Mouse (Mus musculus) heart, embryonic 15.5 days (tissue): ENCODE data around the gene Gm6993. TPM values are rescaled to one million over a fixed set of nuclear protein-coding genes. Genes with fewer than 3 reads are reported as not detected.

Source experiments
- ATAC-seq: fragments of 200-750 bp; cut with Nextera tagmentation; replicated peaks from 2 replicates; pipeline ENCODE4 v1.8.0; 2017; ENCODE audit warnings: low read depth, moderate TSS enrichment; ENCODE audit not compliant: insufficient number of reproducible peaks, insufficient read depth, low FRiP score
- H3K27ac ChIP-seq: fragments of 300-500 bp; sonication (generic); 2 replicates; pipeline ENCODE4 v1.5.1; 2015; ENCODE audit warnings: mild to moderate bottlenecking, inconsistent platforms
- H3K27me3 ChIP-seq: fragments of 300-500 bp; sonication (generic); 2 replicates; pipeline ENCODE4 v1.6.1; 2015; ENCODE audit warnings: inconsistent platforms
- H3K36me3 ChIP-seq: fragments of 300-500 bp; sonication (generic); 2 replicates; pipeline ENCODE4 v1.6.1; 2015; ENCODE audit warnings: mild to moderate bottlenecking, inconsistent platforms
- H3K4me1 ChIP-seq: fragments of 300-500 bp; sonication (generic); replicated peaks from 2 replicates; pipeline ENCODE4 v1.6.1; 2015; ENCODE audit warnings: inconsistent platforms
- H3K4me2 ChIP-seq: fragments of 300-500 bp; sonication (generic); 2 replicates; pipeline ENCODE4 v1.6.1; 2015; ENCODE audit warnings: inconsistent platforms, mild to moderate bottlenecking, moderate library complexity
- H3K4me3 ChIP-seq: fragments of 300-500 bp; sonication (generic); 2 replicates; pipeline ENCODE4 v1.5.1; 2015; ENCODE audit warnings: mild to moderate bottlenecking, inconsistent platforms
- H3K9ac ChIP-seq: fragments of 300-500 bp; sonication (generic); 2 replicates; pipeline ENCODE4 v1.6.1; 2015; ENCODE audit warnings: mild to moderate bottlenecking, inconsistent platforms
- H3K9me3 ChIP-seq: fragments of 300-500 bp; sonication (generic); replicated peaks from 2 replicates; pipeline ENCODE4 v1.6.1; 2016; ENCODE audit warnings: inconsistent platforms
- WGBS: fragments of 180-500 bp; shearing (Covaris S2); methylation state at CpG from one replicate; pipeline ENCODE4 v1.1.7; 2015; ENCODE audit warnings: mixed read lengths; 5-methylcytosine and 5-hydroxymethylcytosine counted together
- polyA plus RNA-seq: library from polyadenylated mRNA; unstranded; fragments of >200 nt; fragmentation: Nextera tagmentation; extraction: Ambion mirVana; gene quantifications from 2 replicates; pipeline ENCODE4 v1.2.1, GENCODE M21; 2015

The Gm6993 gene
- polyA plus RNA-seq, 1 experiment from 2014 or later: not detected

DNA sequence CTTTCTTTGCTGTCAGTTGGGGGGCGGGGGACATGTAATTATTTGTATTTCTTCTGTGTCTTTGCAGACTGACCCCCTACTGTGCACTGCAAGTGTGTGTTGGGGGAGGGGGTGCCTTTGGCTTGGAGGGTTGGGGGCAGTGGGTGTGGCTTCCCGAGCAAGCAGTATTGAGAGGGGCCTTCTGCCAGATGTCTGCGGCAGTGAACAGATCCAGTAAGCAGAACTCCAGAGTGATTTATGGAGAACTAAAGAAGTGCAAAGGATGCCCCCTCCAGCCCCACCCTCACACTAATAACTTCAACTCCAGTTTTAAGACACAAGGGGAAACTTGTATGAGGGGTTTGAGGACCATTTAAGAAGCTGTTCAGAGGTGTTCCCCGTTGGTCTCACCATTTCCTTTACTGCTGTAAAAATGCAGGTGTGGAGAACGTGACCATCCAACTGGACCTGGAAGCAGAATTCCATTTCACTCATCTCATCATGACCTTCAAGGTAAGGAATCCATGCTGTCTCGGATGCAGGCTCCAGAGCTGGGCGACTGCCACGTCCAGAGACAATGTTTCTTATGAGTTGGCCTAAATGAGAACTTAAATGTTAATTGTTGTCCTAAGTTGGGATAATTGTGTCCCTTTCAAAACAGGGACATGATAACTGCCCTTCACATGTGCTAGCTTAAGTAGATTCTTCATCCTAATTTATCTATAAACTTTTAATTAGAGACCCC is 31.6 kb downstream of the Gm6993 start:
- Histone ChIP-seq H3K4me2 (peak overlapping the region; percentile 47), H3K9ac (no peak overlapping the region), H3K4me1 (peaks cover 66% of the 10 kb centered on the region), H3K27ac (peak overlapping the region; percentile 84), H3K9me3 (no peaks in the 10 kb centered on the region), H3K36me3 (peaks cover 59% of the 10 kb centered on the region), H3K4me3 (no peak overlapping the region), H3K27me3 (no peaks in the 10 kb centered on the region)
- ATAC-seq: 0 out of 2 replicates have a peak, but pooled peaks have one; percentile 25
- WGBS: 40% methylated on average over 8 of the region's 8 CpGs

DNA sequence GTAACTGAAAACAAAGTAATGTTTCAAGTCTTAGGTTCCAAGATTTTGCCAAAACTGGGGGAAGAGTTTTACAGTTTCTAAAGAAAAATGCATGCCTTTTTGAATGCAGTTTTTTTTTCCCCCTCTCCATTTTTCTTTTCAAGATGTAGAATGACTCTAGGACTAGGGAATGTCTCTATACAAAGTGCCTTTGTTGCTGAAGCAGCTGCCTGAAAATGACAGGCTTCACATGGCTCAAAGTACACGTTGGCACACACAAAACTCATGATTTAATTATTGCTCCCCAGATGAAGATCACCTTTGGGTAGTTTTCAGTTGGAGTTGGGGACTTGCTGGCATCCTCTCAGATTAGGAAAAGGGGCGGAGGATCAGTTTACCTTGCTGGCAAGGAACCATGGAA is 32.3 kb downstream of the Gm6993 start:
- Histone ChIP-seq H3K27ac (no peak overlapping the region), H3K9me3 (no peaks in the 10 kb centered on the region), H3K36me3 (peaks cover 66% of the 10 kb centered on the region), H3K4me2 (no peak overlapping the region), H3K9ac (no peak overlapping the region), H3K4me1 (peaks cover 66% of the 10 kb centered on the region), H3K27me3 (no peaks in the 10 kb centered on the region), H3K4me3 (no peak overlapping the region)
- ATAC-seq: no peak
- 71% methylated on average over 2 of the region's 2 CpGs for WGBS

DNA sequence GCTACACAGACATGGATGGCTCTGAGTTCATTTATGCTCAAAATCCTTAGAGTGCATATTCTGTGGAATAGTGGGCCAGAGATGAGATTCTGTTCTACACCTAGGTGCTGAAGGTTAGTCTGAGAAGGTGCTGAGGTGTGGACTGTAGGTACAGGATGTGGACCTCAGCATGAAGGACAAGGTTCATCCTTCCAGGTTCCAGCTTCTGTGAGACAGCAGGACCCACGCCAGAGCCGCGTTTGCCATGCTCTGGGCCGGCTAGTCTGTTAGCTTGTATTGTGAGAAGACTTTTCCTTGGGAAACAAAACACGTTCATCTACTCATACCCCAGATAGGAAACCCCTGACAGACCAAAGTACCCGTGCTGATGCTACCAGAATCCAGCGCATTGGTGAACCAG is 33.1 kb downstream of the Gm6993 start:
- Histone ChIP-seq H3K36me3 (peaks cover 69% of the 10 kb centered on the region), H3K9me3 (no peaks in the 10 kb centered on the region), H3K9ac (no peak overlapping the region), H3K4me2 (no peak overlapping the region), H3K27ac (no peak overlapping the region), H3K27me3 (no peaks in the 10 kb centered on the region), H3K4me1 (peaks cover 64% of the 10 kb centered on the region), H3K4me3 (no peak overlapping the region)
- 87% methylated on average over 7 of the region's 7 CpGs for WGBS
- no peak for ATAC-seq

DNA sequence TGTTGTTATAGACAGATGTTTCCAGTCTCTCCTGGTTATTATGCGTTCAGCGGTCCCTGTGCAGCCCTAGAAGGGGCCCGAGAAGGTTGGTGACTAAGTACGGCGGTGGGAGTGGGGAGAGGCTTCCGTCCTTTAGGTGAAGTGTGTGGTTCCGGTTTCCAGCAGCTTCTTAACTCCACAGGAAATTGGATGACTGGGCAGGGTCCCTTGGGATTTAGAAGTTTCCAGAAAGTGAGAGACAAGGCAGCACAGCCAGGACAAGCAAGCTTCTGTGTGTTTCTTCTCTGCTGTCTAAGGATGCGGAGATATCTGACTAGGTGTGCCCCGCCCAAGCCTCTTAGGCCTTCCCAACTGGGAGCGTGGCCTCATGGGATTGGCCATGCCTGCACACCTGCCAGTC is 34.8 kb downstream of the Gm6993 start:
- Histone ChIP-seq H3K27ac (peak overlapping the region; percentile 33), H3K4me3 (no peak overlapping the region), H3K9ac (no peak overlapping the region), H3K27me3 (no peaks in the 10 kb centered on the region), H3K36me3 (peaks cover 71% of the 10 kb centered on the region), H3K4me1 (peaks cover 63% of the 10 kb centered on the region), H3K4me2 (no peak overlapping the region), H3K9me3 (no peaks in the 10 kb centered on the region)
- ATAC-seq: 0 out of 2 replicates have a peak, but pooled peaks have one; percentile 25
- WGBS: 63% methylated on average over 10 of the region's 10 CpGs

DNA sequence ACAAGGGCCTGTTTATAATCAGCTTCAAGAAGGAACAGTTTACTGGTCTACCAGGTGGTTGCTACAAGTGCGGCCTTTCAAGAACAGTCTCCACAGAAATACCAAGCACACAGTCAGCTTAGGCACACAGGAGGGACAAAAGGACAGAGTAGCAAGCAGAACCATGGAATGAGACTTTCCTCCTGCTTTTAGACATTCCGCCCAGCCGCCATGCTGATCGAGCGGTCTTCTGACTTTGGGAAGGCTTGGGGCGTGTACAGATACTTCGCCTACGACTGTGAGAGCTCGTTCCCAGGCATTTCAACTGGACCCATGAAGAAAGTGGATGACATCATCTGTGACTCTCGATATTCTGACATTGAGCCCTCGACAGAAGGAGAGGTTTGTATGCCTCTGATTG is 37.7 kb downstream of the Gm6993 start:
- WGBS: 71% methylated on average over 11 of the region's 11 CpGs
- Histone ChIP-seq H3K4me3 (no peak overlapping the region), H3K9ac (no peak overlapping the region), H3K4me2 (no peak overlapping the region), H3K27me3 (no peaks in the 10 kb centered on the region), H3K4me1 (peaks cover 56% of the 10 kb centered on the region), H3K27ac (peak overlapping the region; percentile 32; the same call in 1 of the 2 replicates), H3K9me3 (no peaks in the 10 kb centered on the region), H3K36me3 (peaks cover 85% of the 10 kb centered on the region)
- no peak for ATAC-seq

DNA sequence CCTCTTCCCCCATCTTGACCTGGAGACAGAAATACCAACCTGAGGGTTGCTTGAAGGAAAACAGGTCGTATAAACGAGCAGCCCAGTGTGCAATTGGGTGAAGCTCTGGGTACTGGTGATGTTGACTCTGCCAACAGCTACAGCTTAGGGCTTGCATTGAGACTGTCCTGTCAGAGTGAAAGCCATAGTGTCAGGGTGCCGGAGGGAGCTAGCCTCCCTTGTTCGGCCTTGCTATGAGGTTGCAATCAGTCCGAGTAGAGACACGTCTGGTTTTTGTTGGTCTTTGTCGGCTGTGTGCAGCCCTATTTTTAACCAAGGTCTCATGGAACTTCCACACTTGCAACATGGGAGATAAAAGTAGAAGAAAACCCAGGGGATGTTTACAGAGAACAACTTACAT is 39.7 kb downstream of the Gm6993 start:
- 43% methylated on average over 7 of the region's 7 CpGs for WGBS
- H3K36me3 ChIP-seq: peaks cover 88% of the 10 kb centered on the region
- ATAC-seq: peak; percentile 52; the same call in 1 of the 2 replicates
- peak overlapping the region; percentile 82 for H3K27ac ChIP-seq
- H3K4me2 ChIP-seq: no peak overlapping the region
- peaks cover 56% of the 10 kb centered on the region for H3K4me1 ChIP-seq
- H3K9me3 ChIP-seq: no peaks in the 10 kb centered on the region
- H3K4me3 ChIP-seq: no peak overlapping the region
- H3K27me3 ChIP-seq: no peaks in the 10 kb centered on the region
- H3K9ac ChIP-seq: no peak overlapping the region

DNA sequence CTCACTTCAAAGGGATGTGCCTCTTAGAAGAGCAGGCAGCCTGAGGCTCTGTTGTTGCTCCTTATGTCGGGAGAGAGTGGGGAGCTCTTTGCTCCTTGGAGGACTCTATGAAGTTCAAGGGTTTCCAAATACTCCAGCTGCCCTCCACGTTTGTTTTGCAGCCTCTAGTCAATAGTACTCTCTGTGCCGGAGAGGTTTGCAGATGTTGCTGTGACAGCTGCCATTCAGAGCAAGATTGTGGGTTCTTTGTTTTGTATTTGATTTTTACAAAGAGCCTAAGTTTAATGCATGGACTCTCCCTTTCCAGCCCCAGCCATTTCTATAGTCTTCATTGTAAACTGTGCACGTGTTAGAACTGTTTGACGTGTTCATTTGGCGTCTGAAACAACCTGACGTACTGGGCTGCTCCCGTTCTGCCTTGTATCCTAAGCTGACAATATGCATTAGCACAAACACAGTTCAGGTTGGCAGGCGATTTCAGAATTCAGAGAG is 40.6 kb downstream of the Gm6993 start:
- WGBS: 68% methylated on average over 9 of the region's 9 CpGs
- peaks cover 88% of the 10 kb centered on the region for H3K36me3 ChIP-seq
- no peak overlapping the region for H3K4me3 ChIP-seq
- H3K27ac ChIP-seq: peak overlapping the region; percentile 82
- H3K4me2 ChIP-seq: no peak overlapping the region
- peaks cover 49% of the 10 kb centered on the region for H3K4me1 ChIP-seq
- H3K27me3 ChIP-seq: no peaks in the 10 kb centered on the region
- H3K9ac ChIP-seq: no peak overlapping the region
- ATAC-seq: no peak
- H3K9me3 ChIP-seq: no peaks in the 10 kb centered on the region

DNA sequence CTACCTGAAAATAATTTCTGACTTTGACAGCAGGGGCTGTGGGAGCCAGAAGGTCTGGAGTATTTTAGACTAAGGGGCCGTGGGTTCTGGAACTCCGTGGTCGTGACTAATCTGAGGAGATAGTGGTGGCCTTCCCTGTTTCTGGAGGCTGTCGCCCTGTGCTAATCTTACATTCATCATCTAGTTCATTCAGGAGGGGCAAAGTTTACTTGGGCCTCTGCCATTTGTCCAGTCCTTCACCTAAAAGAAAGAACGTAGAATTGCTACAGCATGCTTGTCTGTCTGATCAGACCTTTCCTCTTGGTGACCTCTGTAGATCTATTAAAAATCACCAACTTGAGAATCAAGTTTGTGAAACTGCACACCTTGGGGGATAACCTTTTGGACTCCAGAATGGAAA is 41.7 kb downstream of the Gm6993 start:
- no peak overlapping the region for H3K4me3 ChIP-seq

DNA sequence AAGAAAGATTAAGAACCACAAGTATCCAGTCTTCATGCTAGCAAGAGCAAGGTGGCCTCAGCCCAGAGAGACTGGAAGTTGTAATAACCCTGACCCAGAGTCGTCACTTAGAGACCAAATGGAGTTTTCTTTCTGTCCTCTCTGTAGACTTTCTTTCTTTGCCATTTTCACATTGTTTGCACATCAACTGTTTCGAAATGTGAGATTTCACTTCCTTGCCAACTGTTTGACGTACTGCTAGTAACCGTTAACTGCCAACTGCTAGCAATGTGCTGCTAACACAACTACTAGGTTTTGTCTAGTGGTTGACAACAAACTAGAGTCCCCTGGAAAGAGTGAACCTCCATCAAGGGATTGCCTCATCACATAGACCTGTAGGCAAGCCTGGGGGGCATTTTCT is 42.6 kb downstream of the Gm6993 start:
- no peak overlapping the region for H3K4me3 ChIP-seq
- no peak overlapping the region for H3K4me2 ChIP-seq
- H3K9me3 ChIP-seq: no peaks in the 10 kb centered on the region
- H3K36me3 ChIP-seq: peaks cover 88% of the 10 kb centered on the region
- no peak overlapping the region for H3K27ac ChIP-seq
- ATAC-seq: no peak
- H3K9ac ChIP-seq: no peak overlapping the region
- H3K4me1 ChIP-seq: peaks cover 44% of the 10 kb centered on the region
- H3K27me3 ChIP-seq: no peaks in the 10 kb centered on the region
- 81% methylated on average over 4 of the region's 4 CpGs for WGBS

More for the DNA sequence above, 41.7 kb downstream of the Gm6993 start:
- Histone ChIP-seq H3K4me1 (peaks cover 47% of the 10 kb centered on the region), H3K36me3 (peaks cover 88% of the 10 kb centered on the region), H3K27ac (no peak overlapping the region), H3K27me3 (no peaks in the 10 kb centered on the region), H3K9ac (no peak overlapping the region), H3K4me2 (no peak overlapping the region), H3K9me3 (no peaks in the 10 kb centered on the region)
- 37% methylated on average over 5 of the region's 5 CpGs for WGBS
- ATAC-seq: no peak

DNA sequence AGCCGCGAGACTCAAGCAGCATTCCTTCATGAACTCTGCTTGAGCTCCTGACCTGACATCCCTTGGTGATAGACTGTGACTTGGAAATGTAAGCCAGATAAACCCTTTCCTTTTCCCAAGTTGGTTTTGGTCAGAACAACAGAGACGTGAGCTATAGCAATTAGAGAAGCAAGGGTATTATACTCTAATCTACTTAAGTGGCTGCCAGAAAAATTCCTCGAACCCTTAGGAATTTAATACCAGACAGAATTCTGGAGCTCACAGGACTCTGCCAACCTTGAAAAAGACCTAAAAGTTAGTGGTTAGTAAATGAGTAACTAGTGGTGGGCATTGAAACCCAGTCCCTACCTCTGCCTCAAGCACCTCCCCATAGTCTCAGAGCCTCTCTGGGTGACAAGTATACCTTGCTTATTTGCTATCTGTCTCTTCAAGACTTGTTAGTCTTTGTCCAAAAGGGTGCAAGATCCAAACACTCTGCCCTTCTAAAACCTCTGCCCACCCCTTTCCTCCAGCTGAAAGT is 43.1 kb downstream of the Gm6993 start:
- Histone ChIP-seq H3K4me1 (peaks cover 39% of the 10 kb centered on the region), H3K27me3 (no peaks in the 10 kb centered on the region), H3K36me3 (peaks cover 88% of the 10 kb centered on the region), H3K4me3 (no peak overlapping the region), H3K27ac (no peak overlapping the region), H3K9ac (no peak overlapping the region), H3K9me3 (no peaks in the 10 kb centered on the region), H3K4me2 (no peak overlapping the region)
- no peak for ATAC-seq
- 67% methylated on average over 4 of the region's 4 CpGs for WGBS

DNA sequence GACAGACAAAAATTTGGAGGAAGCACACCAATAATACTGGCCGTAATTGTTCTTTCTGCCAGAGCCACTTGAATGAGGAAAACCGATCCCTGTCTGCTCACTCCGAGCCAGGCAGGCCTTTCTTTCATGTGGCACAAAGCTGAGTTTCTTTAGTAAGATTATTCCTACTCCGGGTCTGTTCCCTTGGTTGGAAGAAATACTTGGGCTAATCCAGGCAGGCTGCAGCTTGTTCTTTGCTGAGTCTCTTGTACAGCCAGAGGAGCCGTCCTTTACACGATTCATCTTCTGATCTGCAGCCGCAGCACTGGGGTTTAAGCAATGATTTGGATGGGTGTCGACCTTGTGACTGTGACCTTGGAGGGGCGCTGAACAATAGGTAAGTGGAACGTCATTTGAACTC is 48.5 kb downstream of the Gm6993 start:
- no peak overlapping the region for H3K27ac ChIP-seq
- peaks cover 71% of the 10 kb centered on the region for H3K36me3 ChIP-seq
- no peak overlapping the region for H3K4me2 ChIP-seq
- 92% methylated on average over 10 of the region's 10 CpGs for WGBS
- H3K27me3 ChIP-seq: no peaks in the 10 kb centered on the region
- H3K9ac ChIP-seq: no peak overlapping the region
- H3K4me1 ChIP-seq: peaks cover 32% of the 10 kb centered on the region
- no peak overlapping the region for H3K4me3 ChIP-seq
- no peaks in the 10 kb centered on the region for H3K9me3 ChIP-seq
- no peak for ATAC-seq
